Mouse (Mus musculus) limb, embryonic 13.5 days (tissue): ENCODE measurements at regions not wholly inside any gene's neighbourhood (a gene's known extent, or its start where the extent isn't known, plus 50 kb on each side); places are given as distances from the start of the nearest gene placed in this dataset.
A peak's percentile ranks its signal among the peaks of the same experiment; 100 is the strongest.
"Not testable (repeated sequence)": the region's sequence is repeated elsewhere in the genome, so short reads cannot be mapped to it uniquely, and the experiment has no call there.

ENCODE experiments used
- ATAC-seq: fragments of 200-750 bp; cut with Nextera tagmentation; 2 replicates; pipeline ENCODE4 v1.8.0; 2017; ENCODE audit warnings: low read depth, moderate number of reproducible peaks, moderate TSS enrichment; ENCODE audit not compliant: low FRiP score
- H3K27ac ChIP-seq: fragments of 300-500 bp; sonication (generic); 2 replicates; pipeline ENCODE4 v1.5.1; 2015; ENCODE audit warnings: inconsistent platforms, mild to moderate bottlenecking, moderate library complexity
- H3K27me3 ChIP-seq: fragments of 300-500 bp; sonication (generic); 2 replicates; pipeline ENCODE4 v1.6.1; 2015; ENCODE audit warnings: mild to moderate bottlenecking, inconsistent platforms
- H3K36me3 ChIP-seq: fragments of 300-500 bp; sonication (generic); 2 replicates; pipeline ENCODE4 v1.6.1; 2015; ENCODE audit warnings: inconsistent platforms, mild to moderate bottlenecking, moderate library complexity
- H3K4me1 ChIP-seq: fragments of 300-500 bp; sonication (generic); 2 replicates; pipeline ENCODE4 v1.6.1; 2015; ENCODE audit warnings: inconsistent platforms
- H3K4me2 ChIP-seq: fragments of 300-500 bp; sonication (generic); replicated peaks from 2 replicates; pipeline ENCODE4 v1.6.1; 2015; ENCODE audit warnings: inconsistent platforms, mild to moderate bottlenecking, moderate library complexity
- H3K4me3 ChIP-seq: fragments of 300-500 bp; sonication (generic); 2 replicates; pipeline ENCODE4 v1.5.1; 2015; ENCODE audit warnings: moderate library complexity, mild to moderate bottlenecking, inconsistent platforms
- H3K9ac ChIP-seq: fragments of 300-500 bp; sonication (generic); 2 replicates; pipeline ENCODE4 v1.6.1; 2015; ENCODE audit warnings: mild to moderate bottlenecking, inconsistent platforms
- H3K9me3 ChIP-seq: fragments of 300-500 bp; sonication (generic); 2 replicates; pipeline ENCODE4 v1.6.1; 2016; ENCODE audit warnings: inconsistent platforms
- WGBS: fragments of 180-500 bp; shearing (Covaris S2); methylation state at CpG from one replicate; pipeline ENCODE4 v1.1.7; 2015; 5-methylcytosine and 5-hydroxymethylcytosine counted together

DNA sequence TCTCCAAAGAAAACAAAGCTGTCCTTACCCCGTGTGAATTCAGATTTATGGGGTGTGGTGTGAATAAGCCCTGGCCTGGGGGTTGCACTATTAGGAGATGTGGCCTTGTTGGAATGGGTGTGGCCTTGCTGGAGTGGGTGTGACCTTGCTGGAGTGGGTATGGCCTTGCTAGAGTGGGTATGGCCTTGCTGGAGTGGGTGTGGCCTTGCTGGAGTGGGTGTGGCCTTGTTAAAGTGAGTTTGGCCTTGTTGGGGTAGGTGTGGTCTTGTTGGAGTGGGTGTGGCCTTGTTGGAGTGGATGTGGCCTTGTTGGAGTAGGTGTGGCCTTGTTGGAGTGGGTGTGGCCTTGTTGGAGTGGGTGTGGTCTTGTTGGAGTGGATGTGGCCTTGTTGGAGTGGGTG, 387.8 kb downstream of the Ptpru start:
- not testable (repeated sequence) for ATAC-seq, H3K27me3 ChIP-seq, H3K9ac ChIP-seq, H3K9me3 ChIP-seq, H3K4me2 ChIP-seq, H3K27ac ChIP-seq, H3K4me1 ChIP-seq, H3K36me3 ChIP-seq, H3K4me3 ChIP-seq
- WGBS = 59% methylated on average over 1 of the region's 1 CpGs

GRCm38 (mm10) chr4:131457551-131457950, 380.5 kb downstream of the Ptpru start:
- Histone ChIP-seq H3K4me3 (no peak overlapping the region), H3K9ac (no peak overlapping the region), H3K27ac (no peak overlapping the region), H3K9me3 (no peaks in the 10 kb centered on the region), H3K27me3 (no peaks in the 10 kb centered on the region), H3K36me3 (no peaks in the 10 kb centered on the region), H3K4me2 (no peak overlapping the region), H3K4me1 (peaks cover 24% of the 10 kb centered on the region; the same call in 1 of the 2 replicates)
- ATAC-seq = no peak
- WGBS = 18% methylated on average over 7 of the region's 7 CpGs

DNA sequence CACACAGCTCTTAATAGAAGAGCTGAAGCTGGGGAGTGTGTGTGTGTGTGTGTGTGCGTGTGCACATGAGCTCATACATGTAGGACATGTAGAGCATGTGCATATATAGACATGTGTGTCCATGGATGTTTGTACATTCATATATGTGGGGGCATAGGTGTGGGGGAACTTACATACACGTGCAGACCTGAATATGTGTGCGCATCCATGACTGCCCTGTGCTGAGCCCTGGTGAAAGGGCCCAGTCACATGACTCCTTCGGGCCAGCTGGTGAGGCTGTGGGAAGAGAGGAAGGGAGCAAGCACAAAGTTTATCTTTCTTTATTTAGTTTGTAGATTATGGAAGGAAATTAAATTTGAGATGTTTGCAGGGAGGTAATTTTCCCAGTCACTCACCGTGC, 378.3 kb downstream of the Ptpru start:
- Histone ChIP-seq H3K27ac (no peak overlapping the region), H3K9ac (no peak overlapping the region)

DNA sequence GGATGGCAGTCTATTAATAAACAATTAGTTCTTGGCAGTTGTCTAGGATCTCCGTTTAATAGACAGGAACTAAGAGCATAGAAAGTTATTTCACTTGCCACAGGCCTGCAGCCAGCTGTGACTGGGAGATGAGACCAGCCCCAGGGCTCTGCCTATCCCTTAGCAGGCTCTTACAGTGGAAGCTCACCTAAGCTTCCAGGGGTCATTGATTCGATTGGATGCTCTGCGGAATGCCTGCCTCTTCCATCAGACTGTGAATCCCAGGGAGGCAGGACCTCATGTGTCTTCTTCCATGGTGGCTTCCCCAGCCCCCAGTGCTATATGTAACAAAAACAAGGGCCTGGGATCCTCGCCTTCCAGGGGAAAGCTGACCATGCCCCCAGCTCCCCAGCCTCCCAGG, 376.8 kb downstream of the Ptpru start:
- no peak for ATAC-seq
- peaks cover 15% of the 10 kb centered on the region for H3K9me3 ChIP-seq
- no peak overlapping the region for H3K4me3 ChIP-seq
- peaks cover 22% of the 10 kb centered on the region; the same call in 1 of the 2 replicates for H3K4me1 ChIP-seq
- H3K36me3 ChIP-seq = no peaks in the 10 kb centered on the region
- H3K4me2 ChIP-seq = no peak overlapping the region
- no peak overlapping the region for H3K27ac ChIP-seq
- 60% methylated on average over 4 of the region's 4 CpGs for whole genome bisulfite sequencing
- H3K27me3 ChIP-seq = no peaks in the 10 kb centered on the region
- no peak overlapping the region for H3K9ac ChIP-seq

More for the DNA sequence above, 378.3 kb downstream of the Ptpru start:
- Histone ChIP-seq H3K27me3 (no peaks in the 10 kb centered on the region), H3K4me1 (peaks cover 24% of the 10 kb centered on the region; the same call in 1 of the 2 replicates), H3K9me3 (no peaks in the 10 kb centered on the region), H3K4me2 (no peak overlapping the region), H3K36me3 (no peaks in the 10 kb centered on the region), H3K4me3 (no peak overlapping the region)
- 79% methylated on average over 5 of the region's 5 CpGs for WGBS
- no peak for ATAC-seq

- 36% methylated on average over 7 of the region's 7 CpGs for WGBS
- 0 out of 2 replicates have a peak, but pooled peaks cover 18% of the 10 kb centered on the region for H3K4me1 ChIP-seq
- no peak overlapping the region for H3K4me2 ChIP-seq
- ATAC-seq = no peak
- H3K9ac ChIP-seq = no peak overlapping the region
- H3K4me3 ChIP-seq = no peak overlapping the region
- no peaks in the 10 kb centered on the region for H3K36me3 ChIP-seq
- H3K27me3 ChIP-seq = no peaks in the 10 kb centered on the region
- no peak overlapping the region for H3K27ac ChIP-seq
- H3K9me3 ChIP-seq = peaks cover 17% of the 10 kb centered on the region
These were observed 376.4 kb downstream of the Ptpru start for GRCm38 (mm10) chr4:131461728-131462127.

DNA sequence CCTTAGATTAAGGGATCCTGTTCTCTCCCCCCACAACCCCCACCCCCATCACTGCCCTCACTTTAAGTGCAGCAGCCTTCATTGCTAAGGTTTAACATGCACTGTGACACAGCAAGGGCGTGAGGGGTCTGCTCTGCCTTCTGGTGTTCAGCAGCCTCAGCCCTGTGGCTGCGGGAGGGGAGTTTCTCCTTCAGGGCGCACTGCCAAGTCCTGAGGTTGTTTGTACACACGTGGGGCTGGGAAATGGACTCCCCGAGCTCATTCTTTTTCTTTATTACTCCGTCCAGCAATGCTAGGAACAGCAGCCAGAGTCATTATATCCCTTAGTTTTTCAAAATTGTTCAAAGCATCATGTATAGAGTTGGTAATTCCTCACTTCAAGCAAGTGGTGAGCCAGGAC, 363.1 kb downstream of the Ptpru start:
- H3K4me1 ChIP-seq = peaks cover 31% of the 10 kb centered on the region
- no peak overlapping the region for H3K9ac ChIP-seq
- H3K4me3 ChIP-seq = no peak overlapping the region
- peak; percentile 70 for ATAC-seq
- no peak overlapping the region for H3K4me2 ChIP-seq
- H3K9me3 ChIP-seq = no peaks in the 10 kb centered on the region
- 21% methylated on average over 6 of the region's 6 CpGs for WGBS
- no peaks in the 10 kb centered on the region for H3K36me3 ChIP-seq
- no peaks in the 10 kb centered on the region for H3K27me3 ChIP-seq
- H3K27ac ChIP-seq = no peak overlapping the region

DNA sequence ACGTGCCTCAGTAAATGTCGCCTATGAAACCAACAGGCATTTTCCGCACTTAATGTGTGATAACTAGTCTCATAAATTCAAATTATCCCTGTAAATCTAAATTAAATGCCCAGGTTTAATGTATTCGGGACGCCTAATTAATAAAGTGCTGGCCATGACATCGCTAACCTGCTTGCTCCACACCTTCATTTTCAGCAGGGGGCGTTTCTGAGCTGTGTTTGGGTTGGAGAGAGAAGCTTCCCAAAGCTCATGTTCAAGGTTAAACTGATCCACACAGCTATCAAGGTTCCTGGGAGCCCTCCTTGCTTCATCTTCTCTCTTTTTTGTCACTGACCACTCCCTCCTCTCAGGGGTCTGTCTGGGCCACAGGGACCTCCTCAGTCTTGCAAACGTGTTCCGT, 359.2 kb downstream of the Ptpru start:
- 0 out of 2 replicates have a peak, but pooled peaks cover 3% of the 10 kb centered on the region for H3K27me3 ChIP-seq
- WGBS = 40% methylated on average over 9 of the region's 9 CpGs
- no peaks in the 10 kb centered on the region for H3K9me3 ChIP-seq
- no peak overlapping the region for H3K27ac ChIP-seq
- H3K4me1 ChIP-seq = peaks cover 62% of the 10 kb centered on the region
- no peak for ATAC-seq
- H3K4me2 ChIP-seq = no peak overlapping the region
- H3K9ac ChIP-seq = no peak overlapping the region
- H3K4me3 ChIP-seq = no peak overlapping the region
- no peaks in the 10 kb centered on the region for H3K36me3 ChIP-seq

GRCm38 (mm10) chr4:131483958-131484605, 354.0 kb downstream of the Ptpru start:
- H3K4me2 ChIP-seq = peak overlapping the region; percentile 44
- peak; percentile 2; the same call in 1 of the 2 replicates for ATAC-seq

GRCm38 (mm10) chr4:131484607-131485111, 353.4 kb downstream of the Ptpru start:
- 0 out of 2 replicates have a peak, but pooled peaks cover 5% of the 10 kb centered on the region for H3K27me3 ChIP-seq
- H3K9me3 ChIP-seq = no peaks in the 10 kb centered on the region
- H3K4me3 ChIP-seq = no peak overlapping the region
- WGBS = 9% methylated on average over 14 of the region's 14 CpGs
- ATAC-seq = peak; percentile 81
- peaks cover 91% of the 10 kb centered on the region for H3K4me1 ChIP-seq
- H3K36me3 ChIP-seq = no peaks in the 10 kb centered on the region
- peak overlapping the region; percentile 87 for H3K27ac ChIP-seq
- no peak overlapping the region for H3K9ac ChIP-seq
- peak overlapping the region; percentile 44 for H3K4me2 ChIP-seq

More at GRCm38 (mm10) chr4:131483958-131484605, 354.0 kb downstream of the Ptpru start:
- Histone ChIP-seq H3K9me3 (no peaks in the 10 kb centered on the region), H3K27me3 (0 out of 2 replicates have a peak, but pooled peaks cover 5% of the 10 kb centered on the region), H3K4me3 (no peak overlapping the region), H3K4me1 (peaks cover 91% of the 10 kb centered on the region), H3K9ac (no peak overlapping the region), H3K36me3 (no peaks in the 10 kb centered on the region), H3K27ac (peak overlapping the region; percentile 87)
- 25% methylated on average over 15 of the region's 15 CpGs for WGBS

DNA sequence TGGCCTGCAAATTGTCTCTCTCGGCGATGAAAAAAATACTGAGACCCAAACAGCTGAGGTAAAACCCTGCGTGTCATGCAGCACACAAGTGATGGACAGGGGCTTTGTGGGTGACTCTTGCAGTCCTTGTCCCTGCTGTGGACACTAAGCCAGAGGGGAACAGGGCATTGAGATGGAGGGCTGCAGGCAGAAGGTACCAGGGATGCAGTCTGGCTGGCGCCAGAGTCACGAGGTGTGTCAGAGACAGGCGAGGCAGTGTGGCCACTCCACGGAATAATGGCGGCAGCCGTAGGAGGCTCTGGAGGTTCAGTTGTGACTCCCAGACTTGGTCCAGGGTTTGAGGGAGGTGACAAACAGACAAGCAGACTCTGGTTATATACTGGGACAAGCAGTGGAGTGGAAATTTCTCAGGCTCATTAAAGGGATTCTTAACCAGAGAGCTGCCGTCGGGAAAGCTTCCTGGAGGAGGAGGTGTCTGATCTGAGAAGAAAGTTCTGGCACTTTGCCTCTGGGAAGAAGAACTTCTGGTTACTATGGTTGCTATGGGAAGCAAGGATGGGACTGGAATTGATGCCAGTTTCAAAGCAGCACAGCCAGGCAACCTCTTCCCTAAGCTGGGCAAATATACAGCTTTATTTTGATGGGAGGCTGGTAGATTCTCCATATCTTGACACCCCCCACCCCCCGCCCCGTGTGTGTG, 352.8 kb downstream of the Ptpru start:
- Histone ChIP-seq H3K9ac (no peak overlapping the region), H3K27ac (peak overlapping the region; percentile 87), H3K9me3 (no peaks in the 10 kb centered on the region), H3K36me3 (no peaks in the 10 kb centered on the region), H3K4me3 (no peak overlapping the region), H3K27me3 (peaks cover 9% of the 10 kb centered on the region; the same call in 1 of the 2 replicates), H3K4me1 (peaks cover 89% of the 10 kb centered on the region), H3K4me2 (peak overlapping the region; percentile 44)
- no peak for ATAC-seq
- 29% methylated on average over 13 of the region's 13 CpGs for WGBS

GRCm38 (mm10) chr4:131486821-131487220, 351.3 kb downstream of the Ptpru start:
- no peak for ATAC-seq
- Histone ChIP-seq H3K4me2 (no peak overlapping the region), H3K4me1 (peaks cover 84% of the 10 kb centered on the region), H3K9me3 (no peaks in the 10 kb centered on the region), H3K27me3 (peaks cover 15% of the 10 kb centered on the region; the same call in 1 of the 2 replicates), H3K9ac (no peak overlapping the region), H3K4me3 (no peak overlapping the region), H3K36me3 (no peaks in the 10 kb centered on the region), H3K27ac (no peak overlapping the region; the same call in 1 of the 2 replicates)
- 8% methylated on average over 4 of the region's 4 CpGs for WGBS

DNA sequence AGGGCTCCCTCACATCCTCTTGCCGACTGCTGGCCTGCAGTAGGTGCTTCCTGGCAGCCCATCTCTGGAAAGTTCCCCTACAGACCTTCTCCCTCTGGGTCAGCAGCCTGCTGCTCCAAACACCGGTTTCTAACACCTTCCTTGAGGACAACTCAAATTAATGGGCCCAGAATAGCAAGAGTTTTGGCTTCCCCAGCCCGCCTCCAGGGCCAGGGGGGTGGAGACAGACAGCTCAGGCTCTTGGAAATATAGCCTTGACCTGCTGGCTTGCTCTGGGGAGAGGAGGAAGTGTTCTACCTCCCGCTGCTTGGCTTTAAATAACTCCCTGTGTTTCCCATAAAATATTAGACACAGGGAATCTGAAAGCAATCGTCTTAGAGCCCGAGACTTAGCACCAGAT, 349.8 kb downstream of the Ptpru start:
- Histone ChIP-seq H3K4me1 (peaks cover 77% of the 10 kb centered on the region), H3K9ac (no peak overlapping the region), H3K27ac (peak overlapping the region; percentile 64; the same call in 1 of the 2 replicates), H3K9me3 (no peaks in the 10 kb centered on the region), H3K4me3 (no peak overlapping the region), H3K36me3 (no peaks in the 10 kb centered on the region), H3K27me3 (peaks cover 19% of the 10 kb centered on the region), H3K4me2 (peak overlapping the region; percentile 21)
- WGBS = 6% methylated on average over 6 of the region's 6 CpGs
- no peak for ATAC-seq
